Mouse (Mus musculus) cortical plate, adult 2 months (tissue): Measurements from ENCODE around the gene Fam89b.

Experiments used
- CTCF ChIP-seq: fragments of 200-500 bp; IDR thresholded peaks from 2 replicates; pipeline ENCODE4 v1.5.1; 2011; ENCODE audit warnings: mild to moderate bottlenecking, control low read depth, low read length; ENCODE audit not compliant: insufficient read depth; ENCODE audit errors: extremely low read depth
- POLR2A ChIP-seq: fragments of 200-500 bp; IDR thresholded peaks from 2 replicates; pipeline ENCODE4 v1.6.1; 2011; ENCODE audit warnings: mild to moderate bottlenecking, low read length, control low read depth; ENCODE audit not compliant: insufficient read depth; ENCODE audit errors: extremely low read depth

GRCm38 (mm10) chr19:5695849-5696462, 33.5 kb downstream of the Fam89b start:
- TF ChIP-seq CTCF (no peak), POLR2A (no peak)
